Mouse (Mus musculus) frontal cortex, postnatal 10 days (tissue): ENCODE data around the gene Mtx1.
A peak's percentile ranks its signal among the peaks of the same experiment; 100 is the strongest.
"Not testable (repeated sequence)": the region's sequence is repeated elsewhere in the genome, so short reads cannot be mapped to it uniquely, and the experiment has no call there.

ENCODE experiments used
- DNase-seq, 2 experiments: peaks; one replicate each; pipeline ENCODE4 v3.0.0; 2022; ENCODE audit warnings: low spot score in 2 of 2, mixed read lengths in 1 of 2

The Mtx1 gene

GRCm38 (mm10) chr3:89242331-89242895 is 15.5 kb upstream of the Mtx1 start:
- DNase-seq, result no peak

- no peak for DNase-seq
Measured at GRCm38 (mm10) chr3:89238494-89238893, 11.6 kb upstream of the Mtx1 start.

GRCm38 (mm10) chr3:89237682-89238081 is 10.8 kb upstream of the Mtx1 start:
- DNase-seq, result no peak

- DNase-seq, result no peak
Measured at GRCm38 (mm10) chr3:89236516-89236915, 9.6 kb upstream of the Mtx1 start.

- no peak for DNase-seq
Measured at GRCm38 (mm10) chr3:89233562-89234110, 6.7 kb upstream of the Mtx1 start.

GRCm38 (mm10) chr3:89232614-89233013 is 5.7 kb upstream of the Mtx1 start:
- no peak for DNase-seq

- DNase-seq, result no peak
Measured at GRCm38 (mm10) chr3:89231772-89232275, 4.9 kb upstream of the Mtx1 start.

- DNase-seq, result no peak
Measured at GRCm38 (mm10) chr3:89231345-89231744, 4.5 kb upstream of the Mtx1 start.

- no peak for DNase-seq
Measured at GRCm38 (mm10) chr3:89230561-89230960, 3.7 kb upstream of the Mtx1 start.

- no peak for DNase-seq
Measured at GRCm38 (mm10) chr3:89229276-89229675, 2.4 kb upstream of the Mtx1 start.

GRCm38 (mm10) chr3:89228836-89229235 is 1.9 kb upstream of the Mtx1 start, which contains the start of gene Muc1:
TSS of gene Muc1 (plus strand) at chr3:89229057.
- DNase-seq, result no peak

- peak; percentile 59 to 72 for DNase-seq
Measured at GRCm38 (mm10) chr3:89228180-89228549, 1.3 kb upstream of the Mtx1 start.

GRCm38 (mm10) chr3:89227307-89228179 is 655 bp upstream of the Mtx1 start:
- peak; percentile 89 to 90 for DNase-seq

GRCm38 (mm10) chr3:89226361-89226760 is 527 bp downstream of the Mtx1 start:
- no peak for DNase-seq

- DNase-seq, result peak in 1 of 2 experiments; percentile 48
Measured at GRCm38 (mm10) chr3:89225918-89226317, 970 bp downstream of the Mtx1 start.

- DNase-seq, result no peak
Measured at GRCm38 (mm10) chr3:89225321-89225815, 1.5 kb downstream of the Mtx1 start.

- DNase-seq, result no peak
Measured at GRCm38 (mm10) chr3:89224796-89225195, 2.1 kb downstream of the Mtx1 start.

- DNase-seq, result no peak
Measured at GRCm38 (mm10) chr3:89221167-89221566, 5.7 kb downstream of the Mtx1 start.

- no peak for DNase-seq
Measured at GRCm38 (mm10) chr3:89219546-89219945, 7.3 kb downstream of the Mtx1 start.

GRCm38 (mm10) chr3:89218271-89218670 is 8.6 kb downstream of the Mtx1 start:
- DNase-seq, result no peak

GRCm38 (mm10) chr3:89216407-89216806 is 10.5 kb downstream of the Mtx1 start:
- not testable (repeated sequence) for DNase-seq

- DNase-seq, result peak; percentile 74 to 81
Measured at GRCm38 (mm10) chr3:89215853-89216252, 11.0 kb downstream of the Mtx1 start.
